Mouse (Mus musculus) embryo, embryonic 11 days (tissue): ENCODE data around the gene Exosc10.
A peak's percentile ranks its signal among the peaks of the same experiment; 100 is the strongest.

Experiments used
- DNase-seq: peaks from one replicate; pipeline ENCODE4 v3.0.0-alpha.2; 2015

Exosc10 gene

DNA sequence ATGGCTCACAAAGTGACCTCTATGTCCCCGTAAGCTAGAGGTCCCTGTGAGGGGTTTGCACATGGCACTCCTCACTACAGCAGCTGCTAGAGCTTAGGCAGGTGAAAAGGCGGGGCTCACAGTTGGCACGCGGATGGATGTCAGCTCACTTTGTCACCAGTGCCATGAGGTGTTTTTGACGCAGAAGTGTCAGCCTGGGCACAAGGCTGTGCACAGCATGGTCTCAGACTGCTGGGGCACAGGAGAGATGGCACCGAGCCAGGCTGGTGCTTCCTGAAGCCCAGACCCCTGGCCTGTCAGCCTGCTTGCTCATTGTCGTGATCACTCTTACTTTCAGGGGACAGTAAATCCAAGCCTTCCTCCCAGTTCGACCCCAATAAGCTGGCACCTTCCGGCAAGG, 22.5 kb downstream of the Exosc10 start:
- no peak for DNase-seq

DNA sequence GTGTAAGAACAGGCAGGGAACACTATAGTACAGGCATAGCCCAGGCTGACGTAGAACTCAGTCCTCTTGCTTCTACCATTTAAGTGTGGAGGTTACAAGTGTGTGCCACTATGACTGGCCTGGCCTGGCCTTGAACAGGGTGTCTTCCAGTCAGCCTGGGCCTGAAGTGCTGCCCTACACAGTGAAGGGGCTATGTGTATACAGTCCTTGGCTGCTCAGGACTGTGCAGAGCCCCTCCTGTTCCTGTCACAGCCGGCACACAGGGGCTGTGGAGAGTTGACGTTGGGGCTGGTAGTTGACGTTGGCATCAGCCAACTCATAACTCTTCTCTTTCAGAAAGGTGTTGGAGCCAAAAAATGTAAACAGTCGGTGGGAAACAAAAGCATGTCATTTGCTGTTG, 23.2 kb downstream of the Exosc10 start:
- no peak for DNase-seq

DNA sequence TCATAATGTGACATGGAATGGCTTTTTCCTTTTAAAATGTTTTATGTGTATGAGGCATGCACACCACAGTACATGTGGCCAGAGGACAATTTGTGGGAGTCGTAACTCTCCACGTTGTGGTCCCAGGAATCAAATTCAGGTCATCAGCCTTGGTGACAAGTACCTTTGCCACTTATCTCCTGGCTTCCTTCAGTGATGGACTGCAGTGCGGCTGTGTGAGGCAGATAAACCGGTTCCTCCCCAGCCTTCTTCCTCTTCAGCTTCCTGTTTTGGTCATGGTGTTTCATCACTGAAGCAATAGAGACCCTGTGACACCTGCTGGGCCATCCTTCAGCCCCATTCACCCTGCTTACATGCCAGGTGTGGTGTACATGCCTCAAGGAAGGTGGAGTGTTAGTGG, 25.0 kb downstream of the Exosc10 start:
- no peak for DNase-seq

DNA sequence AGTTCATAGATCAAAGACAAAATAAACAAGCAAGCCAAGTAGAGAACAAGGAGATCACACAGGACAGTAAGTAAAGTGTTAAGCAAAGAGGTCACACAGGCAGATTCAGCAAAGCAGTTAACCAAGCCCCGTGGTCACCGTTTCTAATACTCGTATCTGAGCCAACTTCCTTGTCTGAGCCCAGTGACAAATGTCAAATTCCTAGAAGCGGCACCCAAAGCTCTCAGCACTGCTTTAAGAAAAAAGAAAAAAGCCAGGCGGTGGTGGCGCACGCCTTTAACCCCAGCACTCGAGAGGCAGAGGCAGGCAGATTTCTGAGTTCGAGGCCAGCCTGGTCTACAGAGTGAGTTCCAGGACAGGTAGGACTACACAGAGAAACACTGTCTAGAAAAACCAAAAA, 28.4 kb downstream of the Exosc10 start:
- DNase-seq, result no peak

DNA sequence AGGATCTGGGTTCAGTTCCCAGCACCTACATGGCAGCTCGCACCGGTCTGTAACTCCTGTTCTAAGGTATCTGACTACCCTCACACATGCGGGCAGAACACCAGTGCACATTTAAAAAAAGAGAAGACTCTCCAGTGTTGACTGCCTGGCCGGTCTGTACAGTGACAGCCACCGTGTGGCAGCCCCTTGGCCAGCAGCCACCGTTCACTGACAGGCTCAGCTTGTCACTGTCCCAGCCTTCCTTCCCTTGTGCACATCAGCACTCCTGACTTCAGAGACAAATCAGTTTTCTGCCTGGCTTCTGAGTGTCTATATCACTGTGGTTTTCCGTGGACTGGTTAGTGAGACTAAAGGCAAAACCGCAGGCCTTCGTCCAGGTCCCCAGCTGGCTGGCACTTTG, 30.6 kb downstream of the Exosc10 start:
- DNase-seq, result no peak

- no peak for DNase-seq
Observed at GRCm38 (mm10) chr4:148589565-148589964, 31.3 kb downstream of the Exosc10 start.

DNA sequence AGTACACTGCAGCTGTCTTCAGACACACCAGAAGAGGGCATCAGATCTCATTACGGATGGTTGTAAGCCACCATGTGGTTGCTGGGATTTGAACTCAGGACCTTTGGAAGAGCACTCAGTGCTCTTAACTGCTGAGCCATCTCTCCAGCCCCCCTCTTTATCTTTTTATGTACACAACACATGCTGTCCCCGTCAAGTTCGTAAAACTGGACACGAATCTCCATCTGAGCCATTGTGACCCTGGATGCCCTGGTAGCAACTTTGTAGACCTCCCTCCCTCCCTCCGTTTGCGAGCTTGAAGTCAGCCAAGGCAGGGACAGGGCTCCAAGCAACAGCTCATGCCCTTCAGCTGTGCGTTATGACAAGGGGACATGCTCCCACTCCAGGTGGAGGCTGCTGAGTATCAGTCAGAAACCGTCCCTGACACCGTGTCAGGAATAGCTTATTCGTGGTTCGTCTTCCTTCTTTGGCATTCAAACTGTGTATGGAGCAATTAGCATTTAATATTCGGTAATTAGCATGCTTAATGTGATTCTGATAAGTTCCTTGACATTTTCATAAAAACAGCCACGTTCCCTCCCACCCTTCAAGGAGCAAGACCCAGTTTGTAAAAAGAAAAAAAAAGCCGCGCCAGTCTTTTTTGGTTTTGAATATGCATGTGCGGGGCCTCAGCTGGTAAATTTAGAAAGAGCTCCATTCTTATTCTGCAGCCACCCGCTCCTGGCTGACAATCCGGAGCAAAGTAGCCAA, 32.4 kb downstream of the Exosc10 start:
- peak; percentile 62 for DNase-seq

GRCm38 (mm10) chr4:148591171-148591630, 33.0 kb downstream of the Exosc10 start, which contains the start of gene Srm:
Gene Srm, plus strand, starts transcription at chr4:148591503.
- peak; percentile 99 for DNase-seq

GRCm38 (mm10) chr4:148591637-148592380, 33.6 kb downstream of the Exosc10 start:
- DNase-seq, result peak; percentile 51

DNA sequence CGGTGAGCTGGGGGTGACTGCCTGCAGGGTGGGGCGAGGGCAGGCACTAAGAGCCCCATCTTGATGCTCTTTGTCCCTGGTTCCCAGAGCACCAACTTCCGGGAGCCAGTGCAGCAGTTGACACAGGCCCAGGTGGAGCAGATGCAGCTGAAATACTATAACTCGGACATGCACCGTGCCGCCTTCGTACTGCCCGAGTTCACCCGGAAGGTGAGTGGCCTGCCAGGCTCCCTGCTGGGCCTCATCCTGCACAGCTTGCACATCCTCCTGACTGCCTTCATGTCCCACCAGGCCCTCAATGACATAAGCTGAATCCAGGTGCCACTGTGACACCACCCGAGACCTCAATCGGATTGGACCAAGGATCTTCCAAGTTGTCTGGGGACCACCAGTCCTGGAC, 35.8 kb downstream of the Exosc10 start:
- DNase-seq, result no peak

DNA sequence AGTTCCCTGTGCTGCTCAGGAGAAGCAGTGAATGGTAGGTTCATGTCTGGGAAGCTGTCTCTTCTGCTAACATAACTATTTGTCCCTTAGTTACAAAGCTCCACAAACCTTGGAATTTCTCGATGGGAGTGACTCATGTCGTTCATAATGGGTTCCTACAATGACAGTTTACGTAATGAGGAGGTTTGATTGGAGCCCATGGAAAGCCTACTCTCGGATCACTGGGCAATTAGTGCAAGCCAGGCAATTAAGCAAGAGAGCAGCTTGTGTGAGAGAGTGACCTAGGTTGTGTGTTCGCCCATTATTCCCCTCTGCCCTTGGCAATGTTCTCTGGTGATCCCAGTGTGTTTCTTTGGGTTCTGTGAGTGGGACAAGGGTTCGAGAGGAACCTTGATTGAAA, 37.7 kb downstream of the Exosc10 start:
- no peak for DNase-seq

DNA sequence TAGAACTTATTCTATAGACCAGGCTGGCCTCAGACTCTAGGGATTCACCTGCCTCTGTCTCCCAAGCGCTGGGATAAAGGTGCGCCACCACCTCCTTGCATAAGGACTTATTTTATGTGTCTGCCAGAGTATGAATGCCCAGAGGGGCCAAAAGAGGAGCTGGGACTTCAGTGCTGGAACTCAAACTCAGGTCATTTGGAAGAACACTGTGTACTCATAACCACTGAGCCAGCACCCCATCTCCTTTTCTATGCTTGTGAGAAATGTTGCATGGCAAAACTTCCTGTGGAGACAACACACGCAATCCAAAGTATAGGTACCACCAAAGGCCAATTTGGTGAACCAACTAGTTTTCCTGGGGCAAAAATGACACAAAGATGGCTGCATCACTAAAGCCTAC, 38.5 kb downstream of the Exosc10 start:
- no peak for DNase-seq

- DNase-seq, result no peak
Observed at GRCm38 (mm10) chr4:148598826-148599225, 40.6 kb downstream of the Exosc10 start.

GRCm38 (mm10) chr4:148600316-148600715, 42.1 kb downstream of the Exosc10 start:
- no peak for DNase-seq

- no peak for DNase-seq
Observed at GRCm38 (mm10) chr4:148601871-148602270, 43.6 kb downstream of the Exosc10 start.

DNA sequence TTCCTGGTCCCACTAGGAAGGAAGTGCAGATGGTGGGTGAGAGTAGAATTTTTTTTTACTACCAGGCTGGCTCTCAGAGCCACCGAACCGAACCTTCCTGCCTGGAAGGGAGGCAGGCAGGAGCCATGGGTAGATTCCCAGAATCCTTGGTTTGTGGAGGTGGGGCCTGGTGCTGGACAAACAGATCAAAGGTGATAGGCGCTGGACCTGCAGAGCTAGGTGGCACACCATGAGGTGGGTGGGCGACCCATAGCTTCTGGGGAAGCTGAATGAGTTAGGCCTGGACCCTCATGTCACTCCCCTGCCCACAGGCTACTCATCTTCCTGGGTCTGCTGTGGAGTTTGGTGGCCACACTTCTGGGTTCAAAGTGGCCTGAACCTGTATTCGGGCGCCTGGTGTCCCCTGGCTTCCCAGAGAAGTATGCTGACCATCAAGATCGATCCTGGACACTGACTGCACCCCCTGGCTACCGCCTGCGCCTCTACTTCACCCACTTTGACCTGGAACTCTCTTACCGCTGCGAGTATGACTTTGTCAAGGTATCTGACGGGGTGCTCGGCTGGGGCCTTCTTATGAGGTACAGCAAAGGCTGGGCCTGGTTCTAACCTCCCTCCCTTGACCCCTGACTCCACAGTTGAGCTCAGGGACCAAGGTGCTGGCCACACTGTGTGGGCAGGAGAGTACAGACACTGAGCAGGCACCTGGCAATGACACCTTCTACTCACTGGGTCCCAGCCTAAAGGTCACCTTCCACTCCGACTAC, 44.3 kb downstream of the Exosc10 start, which contains the start of gene Masp2:
Gene Masp2 (plus strand): TSS at position 198 of the 764 bp plus-strand sequence.
- no peak for DNase-seq

- DNase-seq, result no peak
Observed at GRCm38 (mm10) chr4:148603376-148604139, 45.3 kb downstream of the Exosc10 start.

GRCm38 (mm10) chr4:148604141-148604540, 45.9 kb downstream of the Exosc10 start:
- DNase-seq, result no peak

DNA sequence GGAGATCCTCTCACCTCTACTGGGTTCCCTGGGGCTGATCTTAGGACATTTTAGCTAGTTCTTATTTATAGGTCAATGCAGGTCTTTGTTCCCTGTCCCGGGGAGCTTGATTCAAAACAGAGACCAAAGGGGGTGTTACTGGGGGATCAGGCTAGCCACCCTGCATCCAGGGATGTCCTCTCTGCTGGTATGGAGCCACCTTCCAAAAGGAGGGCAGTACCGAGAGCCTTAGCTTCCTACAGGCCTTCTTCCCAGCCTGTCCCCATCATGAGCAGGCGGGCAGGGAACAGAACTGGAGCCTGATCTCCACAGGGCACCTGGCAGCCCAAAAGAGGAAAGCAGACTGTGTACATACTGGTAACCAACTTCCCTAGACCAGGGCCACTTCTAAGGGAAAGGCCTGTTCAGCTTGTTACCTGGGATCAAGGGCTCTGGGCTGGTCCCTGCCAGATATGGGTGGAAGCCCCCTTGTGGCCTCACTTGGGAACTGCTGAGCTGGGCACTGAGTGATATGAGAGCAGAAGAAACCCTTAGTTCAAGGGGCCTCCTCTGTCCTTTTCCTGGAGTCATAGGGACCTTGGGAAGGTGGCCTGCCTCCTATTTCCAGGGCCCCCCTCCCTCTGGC, 46.4 kb downstream of the Exosc10 start:
- peak; percentile 77 for DNase-seq

- peak; percentile 62 for DNase-seq
Observed at GRCm38 (mm10) chr4:148607758-148608157, 49.5 kb downstream of the Exosc10 start.

DNA sequence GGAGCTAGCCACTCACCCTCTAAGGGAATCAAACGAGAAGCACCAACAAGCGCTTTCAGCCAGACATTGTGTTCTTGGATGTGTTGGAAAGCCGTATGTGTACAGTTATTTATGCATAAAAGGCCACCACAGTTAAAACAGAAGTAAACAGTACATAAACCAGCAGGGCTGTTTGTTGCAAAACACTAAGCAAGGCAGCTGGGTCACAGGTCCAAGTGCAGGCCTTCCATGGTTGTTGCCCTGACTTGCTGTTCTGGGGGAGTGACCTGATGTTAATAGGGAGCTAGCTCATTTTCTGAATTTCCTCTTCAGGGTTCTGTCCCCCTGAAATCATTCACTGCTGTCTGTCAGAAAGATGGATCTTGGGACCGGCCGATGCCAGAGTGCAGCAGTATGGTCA, 51.6 kb downstream of the Exosc10 start:
- no peak for DNase-seq
